8 mouse cellular contexts compared by ENCODE assay signal in the genomic region with DNA sequence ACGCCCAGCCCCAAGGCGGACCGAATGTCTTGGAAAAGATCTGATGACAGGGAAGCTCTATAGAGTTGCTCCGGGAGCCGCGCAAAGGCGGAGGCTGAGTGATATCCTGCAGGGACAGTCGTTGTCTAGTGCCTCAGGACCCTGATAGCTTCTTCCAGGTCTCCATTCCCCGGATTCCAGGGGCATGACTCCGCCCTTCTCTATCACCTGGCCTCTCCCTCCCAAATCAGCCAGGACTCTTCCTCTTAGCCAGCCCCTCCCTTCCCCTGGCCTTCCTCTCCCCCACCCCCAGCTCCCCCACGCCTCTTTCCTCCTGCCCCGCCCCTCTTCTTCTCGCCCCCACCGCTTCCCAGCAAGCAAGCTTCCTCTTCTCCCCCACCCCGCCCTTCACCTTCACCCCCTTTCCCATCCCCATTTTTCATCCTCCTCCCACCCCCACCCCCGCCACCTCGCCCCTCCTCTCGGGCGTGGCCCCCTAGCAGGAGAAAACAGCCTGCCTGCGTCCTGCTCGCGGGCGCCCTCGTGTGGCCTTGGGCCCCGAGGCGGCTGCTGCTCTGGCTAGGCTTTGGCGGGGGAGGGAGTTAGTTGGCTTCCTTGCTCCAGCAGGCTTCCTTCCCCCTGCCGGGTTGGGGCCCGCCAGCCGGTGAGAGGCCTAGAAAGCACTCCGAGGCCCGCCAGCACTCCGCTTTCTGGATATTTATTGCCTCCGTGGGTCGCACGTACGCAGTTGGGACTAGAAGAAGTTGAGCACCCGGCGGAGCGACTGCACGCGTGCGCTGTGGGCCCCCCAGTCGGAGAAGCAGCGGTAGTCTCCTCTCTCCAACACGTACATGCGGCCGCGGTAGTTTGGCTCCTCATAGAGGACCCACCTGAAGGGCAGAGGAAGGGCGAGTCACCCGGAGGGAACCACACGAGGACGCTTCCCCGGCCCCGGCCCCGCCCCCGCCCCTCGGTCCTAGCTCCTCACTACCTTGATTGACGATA. TPM values are rescaled to one million over a fixed set of nuclear protein-coding genes. Genes with fewer than 3 reads are reported as not detected.
A peak's percentile ranks its signal among the peaks of the same experiment; 100 is the strongest.
DNase-seq lines count a peak whose midpoint lies in the region; ATAC-seq lines count a peak whose summit lies in the region.

No protein-coding gene starts in this region.

- WGBS in heart, embryonic 14.5 days = 2% methylated on average over 59 of the region's 59 CpGs
- 2% methylated on average over 59 of the region's 59 CpGs for WGBS in liver, embryonic 12.5 days (ENCODE audit: insufficient replicate concordance)
- WGBS in stomach, embryonic 15.5 days = under 1% methylated on average over 56 of the region's 59 CpGs

- H3K27ac ChIP-seq in brown adipose tissue, adult 24 weeks (replicated peaks; ENCODE audit: low read depth, low read length) = peak overlapping the region; percentile 95
- H3K27ac ChIP-seq in heart, embryonic 14.5 days (replicated peaks in 1 of 2; ENCODE audit: control insufficient read depth in 1 of 2, insufficient read depth in 1 of 2, low read depth in 2 of 2, low read length in 2 of 2) = peak overlapping the region; percentile 96 to 97
- peak overlapping the region; percentile 66 for H3K27ac ChIP-seq in liver, embryonic 12.5 days
- H3K27ac ChIP-seq in stomach, embryonic 15.5 days = peak overlapping the region; percentile 93

- peak overlapping the region; percentile 90 for H3K9ac ChIP-seq in heart, embryonic 14.5 days (ENCODE audit: low read length)
- H3K9ac ChIP-seq in liver, embryonic 12.5 days = peak overlapping the region; percentile 71
- peak overlapping the region; percentile 57 for H3K9ac ChIP-seq in stomach, embryonic 15.5 days

- no peaks in the 10 kb centered on the region for H3K9me3 ChIP-seq in heart, embryonic 14.5 days (ENCODE audit: control insufficient read depth, low read length)
- H3K9me3 ChIP-seq in liver, embryonic 12.5 days (replicated peaks) = no peaks in the 10 kb centered on the region
- no peaks in the 10 kb centered on the region for H3K9me3 ChIP-seq in stomach, embryonic 15.5 days

- peak; percentile 78 for ATAC-seq in heart, embryonic 14.5 days (ENCODE audit: insufficient number of reproducible peaks, insufficient read depth, low FRiP score, low read depth)
- peak; percentile 69 for ATAC-seq in liver, embryonic 12.5 days
- peak; percentile 59 for ATAC-seq in stomach, embryonic 15.5 days (ENCODE audit: insufficient read depth, low FRiP score, low read depth)

- peak overlapping the region; percentile 91 for H3K4me2 ChIP-seq in heart, embryonic 14.5 days (ENCODE audit: low read length)
- peak overlapping the region; percentile 93 for H3K4me2 ChIP-seq in liver, embryonic 12.5 days
- H3K4me2 ChIP-seq in stomach, embryonic 15.5 days = peak overlapping the region; percentile 89

- H3K4me1 ChIP-seq in brown adipose tissue, adult 24 weeks (ENCODE audit: control insufficient read depth, insufficient read depth, insufficient read length, low read length) = no peaks in the 10 kb centered on the region; the same call in 1 of the 2 replicates
- H3K4me1 ChIP-seq in heart, embryonic 14.5 days (ENCODE audit: control insufficient read depth in 2 of 2, insufficient read depth in 2 of 2, low read length in 2 of 2) = peaks cover 16 to 24% of the 10 kb centered on the region in 2 experiments
- H3K4me1 ChIP-seq in liver, embryonic 12.5 days = peaks cover 45% of the 10 kb centered on the region
- peaks cover 32% of the 10 kb centered on the region for H3K4me1 ChIP-seq in stomach, embryonic 15.5 days

- H3K27me3 ChIP-seq in heart, embryonic 14.5 days (ENCODE audit: control insufficient read depth, insufficient read depth, low read length) = no peaks in the 10 kb centered on the region
- peaks cover 21% of the 10 kb centered on the region; the same call in 1 of the 2 replicates for H3K27me3 ChIP-seq in liver, embryonic 12.5 days (replicated peaks)
- no peaks in the 10 kb centered on the region for H3K27me3 ChIP-seq in stomach, embryonic 15.5 days (replicated peaks)

- peak; percentile 79 to 83 for DNase-seq in CD8-positive naive resting alpha-beta T cell, adult 2 months (ENCODE audit: low read depth in 2 of 2, low spot score in 2 of 2)
- peak; percentile 72 for DNase-seq in fibroblast of lung, adult 2 months (ENCODE audit: low read depth)
- peak; percentile 93 for DNase-seq in kidney, postnatal 14 days
- DNase-seq in naive thymus-derived CD4-positive, alpha-beta T cell, adult 2 months (ENCODE audit: low read depth) = peak; percentile 96

- H3K4me3 ChIP-seq in brown adipose tissue, adult 24 weeks (ENCODE audit: insufficient read depth, low read depth, low read length) = peak overlapping the region; percentile 88
- H3K4me3 ChIP-seq in heart, embryonic 14.5 days (ENCODE audit: control insufficient read depth in 1 of 2, insufficient read depth in 1 of 2, low read depth in 1 of 2, low read length in 2 of 2) = peak overlapping the region; percentile 62 to 84
- H3K4me3 ChIP-seq in liver, embryonic 12.5 days = peak overlapping the region; percentile 63
- peak overlapping the region; percentile 56 for H3K4me3 ChIP-seq in stomach, embryonic 15.5 days (replicated peaks)

- H3K36me3 ChIP-seq in heart, embryonic 14.5 days (ENCODE audit: control insufficient read depth, insufficient read depth, low read length) = no peaks in the 10 kb centered on the region
- H3K36me3 ChIP-seq in liver, embryonic 12.5 days = no peaks in the 10 kb centered on the region
- H3K36me3 ChIP-seq in stomach, embryonic 15.5 days = no peaks in the 10 kb centered on the region

RNA-seq across cellular contexts. Expression of gene Crygn, which starts 7.2 kb away (rescaled TPM):
- polyA plus RNA-seq in brown adipose tissue, adult 24 weeks (2012; ENCODE audit: insufficient read depth, insufficient read length, missing spikeins) = not detected in 2 replicates
- 1.5 TPM in 1 of 2 replicates, not detected in the other for polyA plus RNA-seq in heart, embryonic 14.5 days (2014; fragmentation: Nextera tagmentation; extraction: Ambion mirVana)
- 0.71 TPM in 1 of 2 replicates, not detected in the other for polyA plus RNA-seq in liver, embryonic 12.5 days (2016; fragmentation: Nextera tagmentation; extraction: Ambion mirVana)
- 1.6 and 1.7 TPM in 2 replicates for polyA plus RNA-seq in stomach, embryonic 15.5 days (2015; fragmentation: Nextera tagmentation; extraction: Ambion mirVana)

RNA-seq across cellular contexts. Expression of gene Wdr86, which starts 20.1 kb away (rescaled TPM):
- 0.59 TPM in 1 of 2 replicates, not detected in the other for polyA plus RNA-seq in brown adipose tissue, adult 24 weeks (2012; ENCODE audit: insufficient read depth, insufficient read length, missing spikeins)
- polyA plus RNA-seq in heart, embryonic 14.5 days (2014; fragmentation: Nextera tagmentation; extraction: Ambion mirVana) = 7.7 and 9.6 TPM in 2 replicates
- 3.5 and 3.9 TPM in 2 replicates for polyA plus RNA-seq in liver, embryonic 12.5 days (2016; fragmentation: Nextera tagmentation; extraction: Ambion mirVana)
- polyA plus RNA-seq in stomach, embryonic 15.5 days (2015; fragmentation: Nextera tagmentation; extraction: Ambion mirVana) = 14.3 and 15.1 TPM in 2 replicates

Comparison
In these comparisons a context has a peak if more than half of its experiments do, and no peak if none do; other contexts are left out.
1. Peak in every context shown above with its lines: DNase-seq, ATAC-seq, H3K4me3 ChIP-seq and H3K27ac ChIP-seq.